Mouse (Mus musculus): ENCODE data around the gene Gm21970. TPM values are rescaled to one million over a fixed set of nuclear protein-coding genes. Genes with fewer than 3 reads are reported as not detected.
A peak's percentile ranks its signal among the peaks of the same experiment; 100 is the strongest.

Gm21970 gene
- polyA plus RNA-seq, 3 experiments from 2014 or later: 2.6 TPM; not detected in 2

DNA sequence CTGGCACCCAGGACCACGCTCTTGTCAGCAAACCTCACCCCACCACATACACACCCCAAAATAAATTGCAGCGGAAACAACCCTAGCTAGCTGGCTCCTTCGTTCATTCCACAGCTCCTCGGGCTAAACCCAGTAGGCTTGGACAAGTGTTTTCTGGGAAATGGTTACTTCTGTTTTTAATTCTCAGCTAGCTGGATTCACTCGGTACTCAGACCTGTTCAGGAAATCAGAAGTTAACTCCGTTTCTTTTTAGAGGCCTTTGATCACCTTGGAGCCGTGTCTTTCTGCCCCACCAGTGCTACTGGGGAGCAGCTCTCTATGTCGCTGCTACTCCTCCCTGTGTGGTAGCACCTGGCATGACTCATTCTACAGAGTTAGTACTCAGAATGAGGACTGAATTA is 51.7 kb downstream of the Gm21970 start:
- peak; percentile 28 for ATAC-seq

DNA sequence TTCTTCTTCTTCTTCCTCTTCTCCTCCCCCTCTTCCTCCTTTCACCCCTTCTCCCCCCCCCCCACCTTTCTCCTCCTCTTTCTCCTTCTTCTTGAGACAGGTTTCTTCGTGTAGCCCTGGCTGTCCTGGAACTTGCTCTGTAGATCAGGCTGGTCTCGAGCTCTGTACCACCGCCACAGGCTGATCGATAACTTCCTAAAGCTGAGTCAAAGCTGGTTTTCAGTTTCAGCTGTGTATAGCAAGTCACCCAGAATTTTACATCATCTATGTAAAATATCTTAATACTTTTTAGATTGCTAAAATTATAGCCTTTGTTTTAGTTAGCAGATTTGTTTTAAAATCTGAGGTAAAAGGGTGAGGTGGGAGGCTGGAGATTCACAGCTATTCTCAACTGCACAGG is 53.3 kb downstream of the Gm21970 start:
- no peak for ATAC-seq

DNA sequence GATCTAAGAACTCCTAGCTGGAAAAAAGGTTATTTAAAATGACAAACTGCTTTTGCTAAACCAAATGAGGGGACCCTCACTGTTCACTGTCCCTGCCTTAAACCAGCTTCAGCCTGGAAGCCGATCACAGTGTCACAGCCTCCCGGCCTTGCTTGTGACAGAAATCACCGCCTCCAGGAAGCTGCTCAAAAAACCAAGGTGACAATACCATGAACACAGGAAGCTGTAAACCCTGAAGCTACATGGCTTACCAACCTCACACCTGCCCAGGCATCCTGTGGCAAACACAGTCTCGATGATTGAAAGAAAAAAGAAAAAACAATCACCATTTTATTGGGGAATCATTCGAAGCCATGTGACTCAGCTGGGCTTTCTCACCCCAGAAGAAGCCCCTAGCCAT is 54.0 kb downstream of the Gm21970 start:
- peak; percentile 79 for ATAC-seq

DNA sequence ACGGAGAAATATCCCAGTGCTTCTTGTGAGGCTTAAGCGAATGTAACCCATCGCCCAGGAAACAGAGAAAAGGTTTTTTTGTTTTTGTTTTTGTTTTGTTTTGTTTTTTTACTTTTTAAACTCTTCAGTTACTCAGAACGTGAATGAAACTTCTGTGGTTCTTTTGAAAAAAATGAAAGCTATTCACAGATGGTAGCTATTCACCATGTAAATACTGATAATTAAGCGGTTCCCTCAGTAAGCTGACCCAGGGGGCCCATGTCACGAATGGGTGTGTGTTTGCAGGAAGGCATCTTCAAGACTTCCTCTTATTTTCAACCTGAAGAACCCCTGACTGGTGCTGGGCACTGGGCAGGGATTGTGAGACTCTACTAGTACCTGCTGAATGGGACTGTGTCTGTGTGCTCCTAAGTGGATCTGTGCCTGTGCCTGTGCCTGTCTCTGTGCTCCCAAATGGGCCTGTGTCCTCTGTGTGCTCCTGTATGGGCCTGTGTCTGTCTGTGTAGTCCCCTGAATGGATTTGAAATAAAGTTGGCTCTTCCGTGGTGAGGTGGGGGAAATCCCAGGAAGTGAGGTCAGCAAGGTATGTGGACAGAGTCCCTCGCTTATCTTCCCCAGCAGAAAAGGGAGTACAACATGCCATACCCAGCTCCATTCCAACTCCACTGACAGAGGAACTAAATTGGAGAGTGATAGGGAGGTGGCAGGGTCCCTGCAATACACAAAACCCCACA is 55.4 kb downstream of the Gm21970 start:
- peak; percentile 20 for ATAC-seq

DNA sequence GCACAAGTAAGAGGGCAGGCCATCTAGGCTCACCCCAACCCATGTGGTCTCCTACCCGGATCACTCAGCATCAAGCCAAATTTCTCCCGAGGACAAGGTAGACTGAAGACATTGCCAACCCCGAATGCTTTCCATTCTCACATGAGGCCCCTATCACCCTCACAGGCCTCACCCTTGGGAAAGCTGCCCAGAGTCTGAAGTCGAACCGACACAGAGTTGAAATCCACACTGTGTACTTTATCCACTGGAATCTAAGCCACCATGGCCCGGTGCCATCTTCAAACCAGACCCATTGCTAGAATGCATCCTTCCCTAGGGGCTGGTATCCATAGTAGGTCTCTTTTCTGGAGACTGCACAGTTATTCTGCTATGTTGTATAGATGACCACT is 56.0 kb downstream of the Gm21970 start:
- ATAC-seq: no peak

DNA sequence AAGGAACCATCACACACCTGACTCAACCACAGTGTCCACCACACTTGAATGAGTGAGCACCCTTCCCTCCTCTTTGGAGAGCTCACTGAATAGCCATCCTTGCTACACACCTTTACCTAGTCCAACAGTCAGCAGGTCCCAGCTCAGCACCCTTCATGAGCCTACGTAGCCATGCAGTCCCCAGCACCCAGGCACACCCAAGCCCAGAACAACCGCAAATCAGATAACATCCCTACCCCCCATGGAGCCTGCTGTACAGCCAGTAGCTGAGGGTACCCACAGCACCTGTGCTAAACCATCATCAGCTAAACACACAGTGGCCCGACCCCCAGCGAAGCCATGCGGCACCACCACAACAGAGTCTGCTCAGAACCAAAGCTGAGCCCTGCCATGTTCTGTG is 56.6 kb downstream of the Gm21970 start:
- ATAC-seq: no peak

DNA sequence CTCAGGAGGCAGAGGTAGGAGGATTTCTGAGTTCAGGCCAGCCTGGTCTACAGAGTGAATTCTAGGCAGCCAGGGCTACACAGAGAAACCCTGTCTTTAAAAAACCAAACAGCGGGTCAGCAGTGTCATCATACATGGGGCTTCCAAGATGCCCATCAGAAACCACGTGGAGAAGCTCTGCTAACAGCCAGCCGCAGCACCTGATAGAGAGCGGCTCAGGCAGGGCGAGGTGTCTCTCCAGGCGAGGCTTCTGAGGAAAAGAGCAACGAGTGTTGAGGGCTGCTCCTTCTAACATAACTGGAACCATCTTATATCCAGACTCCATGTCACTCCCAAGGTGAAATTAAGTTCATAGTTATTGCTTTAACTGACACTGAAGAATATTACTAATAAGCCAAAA is 57.4 kb downstream of the Gm21970 start:
- ATAC-seq: no peak

DNA sequence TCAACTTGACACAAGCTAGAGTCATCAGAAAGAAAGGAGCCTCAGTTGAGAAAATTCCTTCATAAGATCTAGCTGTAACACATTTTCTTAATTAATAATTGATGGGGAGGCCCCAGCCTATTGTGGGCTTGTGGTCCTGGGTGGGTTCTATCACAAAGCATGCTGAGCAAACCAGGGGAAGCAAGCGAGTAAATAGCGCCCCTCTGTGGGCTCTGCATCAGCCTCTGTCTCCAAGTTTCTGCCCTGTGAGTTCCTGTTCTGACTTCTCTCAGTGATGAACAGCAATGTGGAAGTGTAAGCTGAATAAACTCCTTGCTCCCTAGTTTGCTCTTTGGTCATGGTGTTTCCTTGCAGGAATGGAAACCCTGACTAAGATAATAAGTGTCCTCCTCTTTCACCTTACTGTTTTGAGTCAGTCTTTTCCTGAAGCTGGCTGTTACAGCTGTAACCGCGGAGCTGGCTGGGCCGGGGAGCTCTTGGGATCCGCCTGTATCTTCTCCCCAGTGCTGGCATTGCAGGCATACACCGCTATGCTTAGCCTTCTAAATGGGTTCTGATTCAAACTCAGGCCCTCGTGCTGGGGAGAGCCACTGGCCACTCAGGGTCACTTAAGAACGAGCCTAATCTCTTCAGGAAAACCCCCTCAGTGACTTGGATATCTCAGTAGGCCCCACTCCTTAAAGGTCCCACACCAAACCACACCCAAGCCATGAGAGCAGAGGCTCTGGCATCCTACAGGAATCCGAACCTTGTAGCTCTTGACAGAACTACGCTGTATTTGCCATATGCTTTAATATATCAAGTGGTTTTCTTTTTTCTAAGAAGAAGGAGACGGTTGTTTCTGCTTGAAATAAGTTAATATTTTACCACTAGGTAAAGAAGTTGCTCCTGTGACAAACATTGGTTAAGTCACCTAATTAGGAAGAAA is 58.9 kb downstream of the Gm21970 start:
- no peak for ATAC-seq

DNA sequence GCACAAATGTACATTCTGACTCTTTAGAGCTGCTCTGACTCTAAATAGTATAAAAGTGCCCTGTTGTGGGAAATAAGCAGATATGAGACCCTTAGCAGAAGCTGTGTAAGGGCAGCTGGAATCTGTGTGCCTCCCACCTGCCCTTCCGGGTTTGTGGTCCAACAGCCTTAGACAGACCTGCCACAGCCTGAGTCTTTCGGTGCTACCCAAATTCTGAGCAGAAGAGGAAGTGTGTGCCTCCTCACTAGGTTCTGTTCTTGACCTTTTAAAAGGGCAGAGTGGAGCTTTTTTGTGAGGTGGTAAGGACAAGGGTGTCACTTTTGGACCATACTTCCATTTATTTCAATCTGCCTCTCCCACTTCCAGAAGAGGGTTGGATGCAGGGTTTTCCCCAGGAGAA is 60.4 kb downstream of the Gm21970 start:
- ATAC-seq: peak; percentile 59

DNA sequence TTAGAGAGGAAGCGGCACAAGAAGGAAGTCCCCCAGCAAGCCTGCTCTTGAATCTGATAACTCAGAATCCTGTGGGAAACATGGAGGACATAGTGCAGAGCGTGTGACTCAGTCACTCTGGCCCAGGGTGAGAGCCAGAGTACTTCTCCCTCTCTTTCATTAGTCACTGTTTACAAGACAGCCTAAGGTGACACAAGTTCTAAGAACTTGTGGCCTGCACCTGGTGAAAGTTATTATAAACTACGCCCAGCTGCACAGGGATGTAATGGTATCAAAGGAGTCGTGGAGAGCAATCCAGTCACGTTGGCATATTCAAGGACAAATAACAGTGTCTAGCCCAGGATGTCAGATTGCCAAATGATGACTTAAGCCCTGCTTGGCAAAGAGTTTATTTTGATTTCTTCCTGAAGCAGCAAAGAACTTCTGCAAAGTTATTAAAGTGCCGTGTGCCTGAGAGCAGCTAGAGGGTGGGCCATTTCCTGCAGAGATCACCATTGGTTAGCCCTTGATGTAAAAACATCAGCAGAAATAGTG is 60.9 kb downstream of the Gm21970 start:
- ATAC-seq: peak; percentile 61

DNA sequence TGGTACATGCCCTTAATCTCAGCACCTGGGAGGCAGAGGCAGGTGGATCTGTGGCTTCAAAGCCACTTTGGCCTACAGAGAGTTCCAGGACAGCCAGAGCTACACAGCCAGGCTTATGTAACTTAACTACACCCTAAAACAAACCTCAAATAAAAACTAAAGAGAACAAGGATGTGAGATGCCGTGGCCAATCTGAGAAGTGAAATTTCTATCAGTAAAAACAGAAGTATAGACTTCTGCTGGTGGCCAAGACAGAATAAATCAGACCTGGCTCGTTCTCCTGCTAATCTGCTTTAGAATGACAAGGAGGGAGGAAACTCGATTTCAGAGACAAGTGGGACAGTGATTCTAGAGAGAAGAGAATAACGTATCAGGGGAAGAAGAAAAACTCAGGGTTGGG is 64.3 kb downstream of the Gm21970 start:
- ATAC-seq: no peak

DNA sequence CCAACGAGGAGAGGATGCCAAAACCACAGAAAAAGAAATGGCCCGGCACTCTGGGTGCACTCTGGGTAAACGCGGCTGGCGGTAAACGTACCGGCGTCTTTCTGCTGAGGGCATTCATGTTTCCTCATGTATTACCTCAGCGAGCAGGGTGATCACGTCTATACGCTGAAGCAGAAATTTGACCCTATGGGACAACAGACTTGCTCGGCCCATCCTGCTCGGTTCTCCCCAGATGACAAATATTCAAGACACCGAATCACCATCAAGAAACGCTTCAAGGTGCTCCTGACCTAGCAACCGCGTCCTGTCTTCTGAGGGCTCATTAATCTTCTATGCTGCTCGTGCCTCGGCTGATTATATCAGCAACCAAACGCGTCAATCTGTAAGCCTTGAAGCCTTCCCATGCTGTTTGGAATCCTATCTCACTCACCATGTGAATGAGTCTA is 66.8 kb downstream of the Gm21970 start:
- peak; percentile 69 for ATAC-seq

DNA sequence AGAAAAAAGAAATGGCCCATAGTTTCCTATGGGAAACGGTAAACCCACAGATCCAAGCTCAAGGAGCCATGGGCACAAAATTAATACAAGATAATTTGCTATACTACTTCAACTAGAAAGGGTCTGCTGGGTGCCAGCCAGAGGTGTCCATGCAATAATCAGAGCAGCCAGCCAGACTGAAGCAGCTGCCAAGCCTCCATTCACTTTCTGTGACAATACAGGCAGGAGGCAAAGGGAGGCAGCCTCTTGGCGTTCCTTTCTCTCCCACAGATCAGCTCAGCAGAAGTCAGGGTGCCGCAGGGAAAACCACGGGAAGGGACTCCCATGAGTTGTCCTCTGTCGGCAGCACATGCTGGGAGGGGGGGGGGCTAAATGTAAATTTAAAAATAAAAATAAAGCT is 67.5 kb downstream of the Gm21970 start:
- no peak for ATAC-seq

DNA sequence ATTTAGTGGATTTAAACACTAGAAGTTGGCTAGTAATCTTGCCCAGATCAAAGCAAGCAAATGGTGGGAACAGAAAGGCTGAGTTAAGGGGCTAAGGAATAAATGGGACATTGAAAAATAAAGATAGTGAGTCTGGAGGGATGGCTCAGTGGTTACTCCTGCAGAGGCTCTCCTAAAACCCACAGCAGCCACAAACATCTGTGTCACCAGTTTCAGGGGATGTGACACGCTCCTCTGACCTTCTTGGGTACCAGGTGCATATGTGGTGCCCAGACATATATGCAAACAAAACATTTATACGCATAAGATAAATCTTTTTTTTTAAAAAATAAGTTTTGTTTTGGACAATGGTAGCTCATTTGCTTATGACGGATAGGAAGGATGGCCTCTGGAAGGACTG is 67.9 kb downstream of the Gm21970 start:
- no peak for ATAC-seq

DNA sequence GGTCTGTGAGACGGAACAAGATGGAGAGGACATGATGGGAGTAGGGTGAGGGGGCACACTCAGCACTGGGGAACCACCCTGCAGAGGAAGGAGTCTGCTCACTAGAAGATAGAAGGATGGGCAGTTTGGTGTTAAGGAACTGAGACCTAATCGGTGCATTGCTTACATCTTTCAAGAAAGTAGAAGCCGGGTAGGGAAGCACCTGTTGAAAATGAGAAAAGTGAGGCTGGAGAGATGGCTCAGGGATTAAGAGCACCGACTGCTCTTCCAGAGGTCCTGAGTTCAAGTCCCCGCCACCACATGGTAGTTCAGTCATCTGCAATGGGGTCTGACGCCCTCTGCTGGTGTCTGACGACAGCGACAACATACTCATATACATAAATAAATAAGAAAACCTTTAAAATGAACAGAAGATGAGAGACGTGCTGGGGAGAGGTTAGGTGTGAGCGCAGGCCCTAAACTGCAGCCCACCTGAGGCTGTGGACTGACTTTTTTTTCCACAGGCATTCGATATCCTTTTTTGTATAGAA is 68.4 kb downstream of the Gm21970 start:
- no peak for ATAC-seq

DNA sequence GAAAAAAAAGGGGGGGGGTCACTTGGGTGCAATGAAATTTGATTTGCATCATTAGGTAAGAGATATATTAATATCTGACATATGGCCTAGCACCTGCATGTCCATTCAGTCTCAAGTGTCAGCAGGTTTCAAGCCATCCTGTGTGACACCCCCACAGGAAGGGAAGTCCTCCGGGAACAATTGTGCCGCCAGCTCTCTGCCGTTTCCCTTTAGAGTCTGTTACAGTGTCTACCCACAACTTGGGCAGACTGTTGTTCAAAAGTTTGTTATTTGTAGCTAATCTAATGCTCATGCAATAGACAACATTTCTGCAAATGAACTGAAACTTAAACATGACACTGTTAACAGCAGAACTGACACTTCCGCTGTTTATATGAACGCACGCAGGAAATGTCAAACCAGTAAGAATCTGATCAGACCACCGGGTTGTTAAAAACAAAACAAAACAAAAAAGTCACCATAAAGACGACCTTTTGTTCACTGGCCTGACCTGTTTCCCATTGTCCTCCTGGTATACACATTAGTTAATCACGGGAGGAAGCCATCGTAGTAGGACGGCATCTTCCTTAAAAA is 69.6 kb downstream of the Gm21970 start:
- peak; percentile 18 for ATAC-seq

DNA sequence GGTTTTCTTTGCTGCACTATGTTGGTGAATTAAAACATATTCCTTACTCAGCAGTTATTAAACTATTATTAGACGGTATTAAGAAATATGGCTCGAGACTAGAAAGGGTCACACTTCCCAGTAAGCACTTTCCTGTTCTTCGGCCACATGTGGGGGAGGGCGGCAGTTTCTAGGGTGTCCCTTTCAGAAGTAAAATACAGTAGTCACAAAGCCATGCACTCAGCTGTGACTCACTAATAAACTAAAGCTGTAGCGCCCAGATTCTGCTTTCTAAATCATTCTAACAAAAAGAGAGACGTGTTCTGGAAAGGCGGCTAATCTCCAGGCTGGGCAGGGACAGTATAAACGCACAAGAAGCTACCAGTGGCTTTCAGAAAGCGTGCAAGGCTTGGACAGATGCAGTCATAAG is 70.3 kb downstream of the Gm21970 start:
- no peak for ATAC-seq

DNA sequence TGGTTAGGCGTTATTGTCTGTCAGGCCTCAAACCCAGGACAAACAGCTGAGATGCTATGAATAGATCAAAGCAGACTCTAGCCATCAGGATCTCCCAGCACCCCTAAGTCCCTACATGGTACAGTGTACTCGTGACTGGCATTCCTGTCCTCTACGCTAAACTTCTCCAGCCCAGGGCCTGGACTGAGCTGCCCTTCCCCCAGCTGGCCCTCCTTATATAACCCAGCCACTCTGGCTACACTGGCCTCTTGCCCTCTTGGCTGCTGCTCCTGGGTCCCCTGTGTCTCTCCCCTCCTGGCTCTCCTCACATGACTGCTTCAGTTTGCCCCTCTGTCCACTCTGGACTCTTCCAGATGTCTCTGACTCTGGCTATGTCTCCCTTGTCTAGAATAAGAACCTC is 71.1 kb downstream of the Gm21970 start:
- ATAC-seq: no peak

DNA sequence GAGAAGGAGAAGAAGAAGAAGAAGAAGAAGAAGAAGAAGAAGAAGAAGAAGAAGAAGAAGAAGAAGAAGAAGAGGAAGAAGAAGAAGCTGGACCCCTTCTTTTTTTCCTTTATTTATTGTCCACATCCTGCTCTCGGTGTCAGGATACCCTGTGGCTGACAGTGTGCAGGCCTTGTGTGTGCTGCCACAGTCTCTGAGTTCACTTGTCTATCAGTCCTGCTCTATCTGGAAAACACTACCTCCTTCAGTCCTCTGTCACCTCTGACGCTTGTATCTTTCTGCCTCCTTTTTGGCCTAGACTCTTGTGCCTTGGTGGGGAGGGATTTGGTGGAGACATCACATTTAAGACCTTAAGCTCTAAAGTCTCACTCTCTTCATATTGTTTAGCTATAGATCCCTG is 71.9 kb downstream of the Gm21970 start:
- ATAC-seq: no peak

DNA sequence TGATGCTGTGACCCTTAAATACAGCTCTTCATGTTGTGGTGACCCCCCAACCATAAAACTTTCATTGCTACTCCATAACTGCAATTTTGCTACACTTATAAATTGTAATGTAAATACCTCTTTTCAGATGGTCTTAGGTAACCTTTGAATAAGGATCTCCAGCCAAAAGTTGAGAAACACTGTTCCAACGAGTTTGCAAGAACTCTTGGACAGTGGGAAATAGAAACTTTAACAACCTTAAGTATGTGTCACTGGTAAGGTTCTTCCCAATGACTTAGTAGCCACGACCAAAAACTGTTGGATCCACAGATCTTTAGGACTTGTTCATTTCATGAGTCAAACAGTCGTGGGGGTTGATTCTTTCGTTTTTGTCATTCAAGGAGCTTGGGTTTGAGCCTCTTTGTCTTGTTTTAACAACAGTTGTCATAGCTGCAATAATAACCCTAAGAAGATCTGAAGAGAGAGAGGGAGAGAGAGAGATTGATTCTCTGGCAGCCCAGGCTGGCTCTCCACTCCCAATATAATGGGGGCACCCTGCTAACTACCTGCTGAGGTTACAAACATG is 72.4 kb downstream of the Gm21970 start:
- no peak for ATAC-seq

DNA sequence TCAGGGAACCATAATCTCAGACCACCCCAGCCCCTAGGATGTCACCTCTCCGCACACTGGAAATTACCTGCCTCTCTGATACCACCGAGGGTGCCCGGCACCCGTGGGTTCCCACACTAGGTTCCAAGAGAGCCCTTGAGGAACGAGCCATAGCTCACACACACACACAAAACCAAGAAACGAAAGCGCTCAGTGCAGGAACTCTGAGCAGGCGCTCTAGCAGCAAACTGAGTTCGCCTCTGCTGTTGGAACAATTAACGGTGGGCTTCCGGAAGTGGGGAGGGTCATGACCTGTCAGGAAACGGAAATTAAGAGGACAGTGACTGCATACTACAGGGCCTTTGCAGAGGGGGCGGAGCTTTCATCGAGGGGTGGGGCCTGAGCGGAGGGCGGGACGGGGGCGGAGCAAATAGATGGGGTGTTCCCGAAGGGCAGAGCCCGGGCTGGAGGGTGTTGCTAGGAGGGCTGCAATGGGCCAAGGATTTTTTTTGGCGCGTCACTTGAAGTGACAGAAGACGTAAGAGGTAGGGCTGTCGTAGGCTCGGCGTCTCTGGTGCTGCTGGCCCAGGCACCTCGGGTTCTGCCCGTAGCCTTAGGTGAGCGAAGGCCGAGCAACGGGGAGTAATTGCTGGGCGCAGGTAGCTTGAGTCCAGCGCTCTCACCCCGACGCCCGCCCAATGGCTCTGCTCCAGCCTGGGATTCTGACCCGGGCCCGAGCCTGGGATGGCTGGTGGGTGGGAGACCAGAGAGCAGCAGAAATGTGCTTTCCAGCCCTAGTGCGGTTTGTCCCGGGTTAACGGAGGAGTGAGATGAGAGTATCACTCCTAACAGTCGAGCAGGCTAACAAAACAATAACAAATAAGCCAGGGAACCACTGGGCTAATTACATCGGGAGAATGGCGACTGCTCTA is 73.3 kb downstream of the Gm21970 start:
- ATAC-seq: peak; percentile 74
